Mouse (Mus musculus) brain, embryonic 14.5 days (tissue): Measurements from ENCODE around the gene Cpped1. TPM values are rescaled to one million over a fixed set of nuclear protein-coding genes. Genes with fewer than 3 reads are reported as not detected.
A peak's percentile ranks its signal among the peaks of the same experiment; 100 is the strongest.

Experiments used
- DNase-seq: peaks from one replicate; pipeline ENCODE4 v3.0.0-alpha.2; 2011; ENCODE audit warnings: low read depth
- CTCF ChIP-seq: fragments of 200-500 bp; IDR thresholded peaks from 2 replicates; pipeline ENCODE4 v1.5.1; 2012; ENCODE audit warnings: inconsistent platforms, mild to moderate bottlenecking, moderate library complexity, borderline replicate concordance; ENCODE audit not compliant: insufficient read depth, insufficient read length; ENCODE audit errors: extremely low read depth
- POLR2A ChIP-seq: fragments of 200-500 bp; IDR thresholded peaks from 2 replicates; pipeline ENCODE4 v1.6.1; 2012; ENCODE audit warnings: mild to moderate bottlenecking, inconsistent platforms, borderline replicate concordance; ENCODE audit not compliant: poor library complexity, insufficient read depth, insufficient read length, severe bottlenecking; ENCODE audit errors: extremely low read depth
- polyA plus RNA-seq: library from polyadenylated mRNA; depleted of rRNA; stranded (reverse); fragments of >200 nt; gene quantifications from 2 replicates; pipeline ENCODE4 v1.2.3, GENCODE M21; 2012; rRNA removed

Cpped1 gene
- polyA plus RNA-seq, result 8.5 and 13.6 TPM in 2 replicates

DNA sequence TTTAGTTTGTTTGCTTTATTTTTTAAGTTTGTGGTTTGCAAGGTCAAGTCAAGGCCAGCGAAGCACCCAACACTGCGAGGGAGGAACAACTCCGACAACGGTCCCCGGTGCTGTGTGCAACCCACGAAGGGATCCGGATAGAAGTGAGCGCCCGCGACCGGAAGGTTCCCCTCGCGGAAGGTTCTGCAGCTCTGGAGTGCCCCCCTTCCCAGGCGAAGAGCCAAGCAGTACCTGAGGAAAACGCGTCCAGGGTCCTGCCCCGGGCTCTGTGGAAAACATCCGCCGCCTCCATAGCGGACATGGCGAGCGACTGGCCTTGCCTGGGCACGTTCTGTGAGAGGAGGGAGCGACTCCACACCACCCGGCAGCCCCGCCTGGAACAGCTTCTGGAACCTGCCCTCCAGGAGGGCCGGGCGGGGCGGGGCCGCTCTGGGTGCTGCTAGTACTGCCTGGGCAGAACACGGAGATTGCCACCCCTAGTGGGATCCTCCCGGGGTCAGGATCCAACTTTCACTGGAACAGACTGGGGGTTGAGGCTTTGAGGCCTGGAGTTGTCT lies at the start of gene Cpped1:
TSS of gene Cpped1 (minus strand) at position 411 of the 557 bp plus-strand sequence.
- peak; percentile 94 for DNase-seq
- TF ChIP-seq POLR2A (peak; percentile 65; the same call in 1 of the 2 replicates), CTCF (no peak)

DNA sequence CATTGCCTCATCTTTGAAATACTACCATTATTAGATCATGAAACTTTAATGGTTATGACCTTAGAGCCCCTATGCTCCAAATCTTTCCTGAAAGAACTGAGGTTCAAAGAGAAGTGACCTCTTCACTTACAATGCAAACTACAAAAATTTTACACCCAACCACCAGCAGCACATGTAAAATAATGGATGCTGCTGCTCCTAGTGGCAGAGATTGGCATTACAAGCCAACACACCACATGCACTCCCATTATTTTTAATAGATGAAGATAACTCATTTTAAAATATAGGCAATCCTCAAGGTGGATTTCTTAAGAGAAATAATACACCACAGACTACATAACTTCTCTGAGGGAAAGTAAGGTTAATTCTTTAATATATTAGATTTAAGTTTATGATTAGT lies 31.2 kb upstream of the Cpped1 start:
- peak; percentile 31 for DNase-seq
- TF ChIP-seq CTCF, result peak; percentile 65; the same call in 1 of the 2 replicates
- no peak for TF ChIP-seq POLR2A

DNA sequence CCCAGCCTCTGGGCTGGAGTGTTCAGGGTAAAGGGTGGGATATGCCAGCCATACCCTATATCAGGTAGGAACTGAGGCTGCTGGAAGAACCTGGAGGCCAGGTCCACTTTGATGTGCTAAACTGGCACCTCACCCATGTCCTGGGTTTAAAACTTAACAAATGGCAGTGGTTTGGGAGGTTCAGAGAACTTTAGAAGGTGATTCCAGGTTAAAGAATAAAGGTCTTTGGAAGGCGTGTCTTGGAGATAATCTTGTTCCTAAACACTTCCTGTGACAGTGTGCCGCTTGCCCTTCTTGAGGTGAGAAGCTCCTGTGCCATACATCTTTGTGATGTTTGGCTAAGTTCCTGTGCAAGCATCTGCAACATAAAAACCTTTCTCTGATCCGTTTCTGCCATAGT lies 1.6 kb upstream of the Cpped1 start:
- TF ChIP-seq CTCF (no peak), POLR2A (no peak)
- no peak for DNase-seq

DNA sequence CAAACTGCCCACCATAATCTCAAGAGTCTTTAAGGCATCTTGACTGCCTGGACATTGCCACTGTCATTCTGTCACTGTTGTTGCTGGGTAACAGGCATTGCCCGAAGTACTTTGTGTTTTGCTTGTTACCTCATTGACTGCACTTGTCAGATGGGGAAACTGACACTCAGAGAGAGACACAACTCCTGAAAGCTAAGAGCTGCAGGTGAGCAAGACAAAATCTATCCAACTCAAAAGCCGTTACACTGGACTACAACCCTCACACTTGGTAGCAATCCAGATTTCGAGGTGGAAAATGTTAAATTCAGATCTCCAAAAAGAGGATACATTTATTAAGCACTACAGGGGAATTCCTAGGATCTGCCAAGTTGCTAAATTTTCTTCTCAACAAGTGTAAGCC lies 572 bp upstream of the Cpped1 start:
- no peak for TF ChIP-seq CTCF
- TF ChIP-seq POLR2A, result no peak
- DNase-seq, result no peak

DNA sequence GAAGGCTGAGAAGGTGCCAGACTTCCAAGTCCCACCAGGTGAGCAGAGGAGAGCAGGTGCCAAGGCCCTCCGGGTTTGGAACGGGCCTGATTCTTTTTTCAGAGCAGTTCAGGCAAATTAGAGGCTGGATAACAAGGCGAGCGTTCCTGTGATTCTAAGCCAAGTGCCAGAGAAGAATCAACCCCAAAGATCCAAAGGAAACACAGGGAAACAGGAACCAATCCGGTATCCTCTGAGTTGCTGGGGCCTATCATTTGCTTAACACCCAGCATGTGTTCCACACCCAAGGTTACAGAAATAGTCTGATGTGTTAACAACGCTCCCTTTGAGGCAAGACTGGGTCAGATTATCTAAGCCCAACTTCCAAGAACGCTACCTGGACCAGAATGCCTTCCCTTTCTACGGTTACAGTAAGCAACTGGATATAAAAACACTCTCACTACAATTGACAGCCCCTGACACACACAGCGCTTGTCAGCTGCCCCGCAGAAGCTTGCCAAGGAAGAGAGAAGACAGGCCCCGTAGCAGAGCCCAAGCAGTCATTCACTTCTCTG lies 707 bp downstream of the Cpped1 start:
- DNase-seq, result no peak
- TF ChIP-seq POLR2A (no peak), CTCF (no peak)

DNA sequence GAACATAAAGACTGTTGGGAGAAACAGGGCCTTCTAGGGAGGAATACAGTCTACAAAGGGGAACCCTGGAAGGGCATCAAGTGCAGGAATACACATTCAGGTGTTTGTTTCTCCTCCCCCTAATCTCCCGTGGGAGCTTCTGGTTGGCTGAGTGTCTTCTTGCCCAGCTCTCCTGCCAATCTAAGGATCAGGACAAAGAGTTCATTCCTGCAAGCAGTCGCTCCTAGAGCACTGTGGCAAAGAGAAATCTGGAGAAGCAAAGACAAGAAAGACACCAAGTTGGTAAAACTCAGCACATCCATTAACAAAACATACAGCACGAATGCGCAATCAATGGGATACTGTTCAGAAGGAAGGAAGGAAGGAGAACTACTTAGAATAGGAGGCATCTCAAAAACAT lies 1.4 kb downstream of the Cpped1 start:
- TF ChIP-seq CTCF, result no peak
- no peak for TF ChIP-seq POLR2A
- no peak for DNase-seq

DNA sequence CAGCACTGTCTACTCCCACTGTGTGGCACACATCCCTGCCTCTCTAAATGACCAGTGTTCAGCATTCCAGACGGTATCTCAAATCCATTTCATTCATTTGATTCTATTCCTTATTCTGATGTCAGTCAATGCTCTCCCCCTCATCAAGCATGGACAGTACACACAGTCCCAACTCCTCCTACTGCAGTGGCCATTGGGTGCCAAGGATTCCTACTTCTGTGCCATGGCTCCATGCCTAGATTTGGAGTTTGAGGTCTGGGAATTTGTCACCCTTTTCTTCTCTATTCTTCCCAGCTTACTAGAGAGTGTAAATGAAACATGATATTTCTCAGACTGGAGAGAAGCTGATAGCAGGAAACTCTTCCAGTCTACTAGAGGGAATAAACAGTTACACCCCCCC lies 2.3 kb downstream of the Cpped1 start:
- no peak for TF ChIP-seq POLR2A
- no peak for TF ChIP-seq CTCF
- no peak for DNase-seq

DNA sequence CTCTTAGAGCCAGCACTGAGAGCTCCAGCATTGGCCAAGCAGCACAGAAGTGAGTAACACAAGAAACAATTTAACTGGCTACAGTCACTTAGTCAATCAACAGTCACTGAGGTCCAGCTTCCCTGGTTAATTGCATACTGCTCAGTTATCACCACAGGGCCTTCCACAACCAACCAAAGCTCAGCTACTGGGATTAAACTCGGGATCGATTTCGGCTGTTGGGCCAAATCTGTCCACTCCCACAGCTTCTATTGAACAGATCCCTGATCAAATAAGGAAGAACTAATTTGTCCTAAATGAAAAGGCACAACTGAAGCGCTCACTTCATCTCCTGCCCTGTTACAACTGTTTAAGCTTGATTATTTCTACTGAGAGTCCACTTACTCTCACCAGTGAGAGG lies 4.0 kb downstream of the Cpped1 start:
- DNase-seq, result no peak
- no peak for TF ChIP-seq CTCF
- TF ChIP-seq POLR2A, result no peak

DNA sequence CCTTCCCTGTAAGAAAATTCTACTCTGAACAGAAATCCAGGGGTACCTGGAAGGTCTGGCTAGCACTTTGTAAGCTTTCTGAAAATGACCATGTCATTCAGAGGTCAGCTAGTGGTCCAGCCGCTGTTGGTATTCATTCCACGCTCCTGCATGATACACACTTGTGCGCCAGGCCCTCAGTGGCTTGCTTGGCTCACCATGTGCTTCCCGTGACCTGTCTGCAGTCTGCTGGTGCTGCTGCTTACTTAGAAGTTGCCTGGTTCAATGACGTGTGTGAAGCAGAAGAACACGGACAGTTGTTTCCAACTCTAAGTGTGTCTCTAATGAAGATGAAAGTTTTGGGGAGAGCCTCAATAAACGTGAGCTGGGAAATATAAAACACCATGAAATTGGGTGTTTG lies 7.2 kb downstream of the Cpped1 start:
- no peak for TF ChIP-seq POLR2A
- DNase-seq, result no peak

DNA sequence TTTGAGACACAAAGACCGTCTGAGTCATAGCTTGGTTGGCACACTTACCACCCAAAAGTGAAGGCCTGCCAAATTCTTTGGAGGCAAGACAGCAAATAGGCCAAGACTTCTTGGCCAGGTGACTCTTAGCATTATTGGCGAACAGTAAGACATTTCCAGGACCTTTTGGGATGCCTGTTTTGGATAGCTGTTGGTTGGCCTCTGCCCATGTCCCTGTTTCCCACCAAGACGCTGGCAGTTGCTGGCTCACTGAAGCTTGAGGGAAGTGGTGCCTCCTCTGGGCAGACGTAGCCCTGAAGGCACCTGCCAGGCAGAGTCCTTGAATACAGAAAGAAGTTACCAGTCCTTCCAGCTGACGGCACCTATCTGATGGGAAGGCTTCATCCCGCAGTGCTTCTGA lies 8.9 kb downstream of the Cpped1 start:
- TF ChIP-seq CTCF (no peak), POLR2A (no peak)
- DNase-seq, result no peak

DNA sequence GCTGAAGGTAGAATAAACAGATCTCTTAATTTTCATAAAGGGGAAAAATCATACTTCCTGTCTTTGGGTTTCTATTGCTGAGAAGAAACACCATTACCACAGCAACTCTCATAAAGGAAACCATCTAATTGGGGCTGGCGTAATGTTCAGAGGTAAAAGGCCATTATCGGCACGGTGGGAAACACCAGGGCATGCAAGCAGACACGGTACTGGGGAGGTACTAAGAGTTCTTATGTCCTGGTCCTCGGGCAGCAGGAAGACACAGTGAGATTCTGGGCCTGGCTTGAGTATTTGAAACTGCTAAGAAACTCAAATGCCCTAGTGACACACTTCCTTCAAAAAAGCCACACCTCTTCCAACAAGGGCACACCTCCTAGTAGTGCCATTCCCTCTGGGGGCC lies 12.8 kb downstream of the Cpped1 start:
- no peak for TF ChIP-seq POLR2A
- no peak for TF ChIP-seq CTCF
- no peak for DNase-seq

DNA sequence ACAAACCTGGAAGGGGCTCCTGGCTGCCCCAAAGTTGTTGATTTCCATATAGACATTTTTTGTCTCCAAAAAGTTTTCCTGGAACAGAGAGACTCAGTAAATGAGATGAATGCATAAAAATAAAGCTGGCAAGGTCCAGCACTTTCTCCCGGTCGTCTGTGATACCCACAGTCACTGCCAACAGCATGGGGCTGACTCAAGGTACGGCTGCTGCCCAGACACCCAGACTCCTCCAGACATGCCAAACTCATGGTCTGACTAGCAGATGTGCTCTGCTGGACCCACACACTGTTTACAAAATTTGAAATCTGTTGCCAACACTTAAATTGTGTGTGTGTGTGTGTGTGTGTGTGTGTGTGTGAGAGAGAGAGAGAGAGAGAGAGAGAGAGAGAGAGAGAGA lies 14.4 kb downstream of the Cpped1 start:
- TF ChIP-seq CTCF, result no peak
- TF ChIP-seq POLR2A, result no peak
- DNase-seq, result peak; percentile 6
